Mouse (Mus musculus) T-cell, adult 2 months (primary cell): Measurements from ENCODE around the gene Pitpnb.

Source experiments
- DNase-seq: peaks from one replicate; pipeline ENCODE4 v3.0.0; 2022; ENCODE audit warnings: low spot score

The Pitpnb gene

DNA sequence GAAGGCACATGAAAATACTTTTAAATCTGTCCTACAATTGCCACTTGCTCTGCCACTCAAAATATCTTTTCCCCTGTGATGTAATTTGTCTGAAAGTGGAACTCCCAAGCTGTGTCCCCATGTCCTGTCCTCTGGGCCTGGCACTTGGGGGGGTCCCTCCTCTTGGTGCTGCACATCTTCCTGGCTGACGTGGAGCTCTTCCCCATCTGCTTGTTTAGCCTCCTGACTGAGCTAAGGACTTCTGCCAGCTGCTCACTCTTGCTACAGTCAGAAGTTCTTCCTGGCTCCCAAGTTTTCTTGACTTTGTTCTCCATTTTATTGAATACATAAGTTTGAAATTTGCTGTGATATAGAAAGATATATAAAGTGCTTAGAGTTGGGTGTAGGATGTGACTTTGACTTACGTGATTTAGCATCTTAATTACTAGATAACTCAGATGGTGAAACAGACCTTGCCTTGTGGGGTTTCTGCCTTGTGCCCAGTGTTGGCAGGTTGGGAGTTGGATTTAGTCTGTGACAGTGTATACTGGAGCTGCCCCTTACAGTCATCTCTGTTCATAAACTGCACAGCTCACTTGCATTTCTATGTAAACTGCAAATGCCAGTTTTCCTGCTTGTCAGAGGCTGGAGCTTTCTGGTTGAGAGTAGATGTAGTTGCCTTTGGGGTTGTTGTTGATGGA lies 14.3 kb downstream of the Pitpnb start:
- no peak for DNase-seq

DNA sequence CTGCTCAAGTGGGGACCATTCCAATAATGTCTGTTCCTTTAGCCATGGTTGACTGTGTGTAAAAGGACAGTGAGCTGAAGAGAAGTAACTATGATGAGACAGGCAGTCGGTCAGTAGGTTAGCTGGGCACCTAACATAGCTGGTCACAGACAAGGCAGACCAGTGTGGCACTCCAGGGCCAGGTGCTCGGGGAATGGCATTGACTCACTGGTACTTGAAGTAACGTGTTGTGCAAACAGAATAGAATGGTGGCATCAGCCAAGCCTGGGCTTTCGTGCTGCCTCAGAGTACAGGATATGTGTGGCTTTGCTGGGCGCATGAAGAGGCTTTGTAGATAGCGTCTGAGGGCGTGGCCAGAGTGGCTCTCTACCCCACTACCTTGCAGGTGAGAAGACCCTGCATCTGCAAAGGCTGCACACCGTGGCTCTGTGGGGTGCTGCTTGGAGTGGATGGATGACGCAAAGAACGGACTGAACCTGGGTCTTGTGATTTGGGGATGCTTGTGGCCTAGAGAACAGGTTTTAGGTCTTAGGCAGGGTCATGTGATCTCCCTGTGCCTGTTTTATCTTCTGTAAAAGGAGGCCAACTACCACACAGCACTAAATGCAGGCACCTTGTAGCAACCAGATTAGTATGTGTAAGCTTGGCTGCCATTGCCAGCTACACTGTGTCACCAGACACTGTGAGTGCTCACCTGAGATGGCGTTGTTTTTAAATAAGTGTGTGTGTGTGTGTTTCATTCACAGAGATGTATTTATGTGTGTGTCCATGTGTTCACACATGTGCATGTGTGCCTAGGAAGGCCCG lies 26.5 kb downstream of the Pitpnb start:
- peak; percentile 32 for DNase-seq

DNA sequence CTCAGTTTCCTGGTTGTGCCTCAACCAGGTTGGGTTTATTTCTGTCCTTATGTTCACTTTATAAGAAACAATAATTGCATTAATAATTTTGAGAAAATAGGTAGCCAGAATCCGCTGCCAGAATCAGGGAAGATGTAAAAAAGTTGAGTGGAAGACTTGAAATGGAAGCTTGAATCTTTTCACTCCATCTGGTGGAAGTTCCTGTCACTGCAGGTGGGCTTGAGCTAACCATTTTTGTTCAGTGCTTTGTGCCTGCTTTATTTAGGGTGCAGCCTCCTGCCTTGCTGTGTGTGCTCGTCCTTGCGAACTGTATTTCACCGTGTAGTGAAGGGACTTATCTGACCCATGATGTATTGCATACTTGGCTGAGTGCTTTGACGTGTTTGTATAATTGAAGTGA lies 30.0 kb downstream of the Pitpnb start:
- no peak for DNase-seq

DNA sequence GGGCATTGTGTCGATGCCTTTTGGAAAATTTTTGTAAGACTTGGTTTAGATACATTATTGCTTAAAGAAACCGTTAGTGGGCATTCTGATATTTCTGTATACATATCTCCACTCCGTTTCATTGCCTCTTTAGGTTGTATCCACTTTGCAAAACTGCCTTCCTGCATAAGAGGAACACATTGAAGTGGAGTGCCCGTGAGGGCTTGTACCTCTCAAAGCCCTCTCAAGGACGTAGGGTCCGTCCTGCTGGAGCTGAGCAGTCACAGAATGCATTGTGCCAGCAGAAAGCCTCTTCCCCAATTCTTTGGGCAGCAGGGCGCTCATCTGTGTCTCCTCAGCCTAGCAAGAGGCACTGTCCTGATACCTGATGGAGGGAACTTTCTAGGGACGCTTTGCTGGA lies 30.5 kb downstream of the Pitpnb start:
- no peak for DNase-seq

DNA sequence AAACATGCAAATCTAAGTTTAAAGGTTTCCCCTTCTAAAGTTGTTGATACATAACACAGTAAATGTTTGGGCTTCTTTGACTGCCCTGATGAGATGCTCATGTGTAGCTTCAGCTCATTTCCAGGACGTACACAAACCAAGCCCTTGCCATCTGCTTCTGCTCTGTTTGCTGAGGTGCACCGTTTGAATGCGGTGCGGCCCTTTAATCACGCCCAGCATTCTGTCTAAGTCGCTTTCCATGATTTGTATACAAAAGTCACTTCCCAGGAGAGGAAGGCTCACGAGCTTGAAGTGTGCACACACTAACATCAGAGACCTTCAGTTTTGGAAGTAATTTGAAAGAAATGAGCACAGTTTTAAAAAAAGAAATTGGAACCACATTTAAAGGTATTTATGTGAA lies 31.3 kb downstream of the Pitpnb start:
- DNase-seq = no peak

DNA sequence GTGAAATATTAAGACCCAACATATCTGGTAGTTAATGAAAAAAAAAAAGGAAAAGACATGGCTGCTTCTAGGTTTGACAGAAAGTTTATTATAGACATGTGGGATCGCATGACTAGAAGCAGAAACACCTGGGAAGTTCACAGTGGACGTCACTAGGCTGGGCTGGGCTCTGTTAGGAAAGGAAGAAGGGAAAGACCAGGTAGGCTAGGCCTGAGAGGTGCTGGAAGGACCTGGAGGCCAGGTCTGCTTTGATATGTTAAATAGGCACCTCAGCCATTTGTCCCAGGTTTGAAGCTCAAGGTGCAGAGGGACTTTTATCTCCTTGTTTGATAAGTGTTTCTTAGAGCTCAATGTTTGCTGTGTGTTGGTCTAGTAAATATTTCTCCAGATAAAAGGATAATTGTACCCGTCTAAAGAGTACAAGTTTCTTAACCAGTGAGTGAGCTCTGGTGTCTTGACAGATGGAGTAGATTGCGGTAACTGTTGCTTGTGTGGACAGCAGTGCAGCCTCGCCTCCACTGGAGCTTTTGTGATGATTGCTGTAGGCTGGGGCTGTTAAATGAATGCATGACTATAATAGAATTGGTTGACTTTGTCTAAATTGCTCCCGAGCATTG lies 33.0 kb downstream of the Pitpnb start:
- DNase-seq = no peak

DNA sequence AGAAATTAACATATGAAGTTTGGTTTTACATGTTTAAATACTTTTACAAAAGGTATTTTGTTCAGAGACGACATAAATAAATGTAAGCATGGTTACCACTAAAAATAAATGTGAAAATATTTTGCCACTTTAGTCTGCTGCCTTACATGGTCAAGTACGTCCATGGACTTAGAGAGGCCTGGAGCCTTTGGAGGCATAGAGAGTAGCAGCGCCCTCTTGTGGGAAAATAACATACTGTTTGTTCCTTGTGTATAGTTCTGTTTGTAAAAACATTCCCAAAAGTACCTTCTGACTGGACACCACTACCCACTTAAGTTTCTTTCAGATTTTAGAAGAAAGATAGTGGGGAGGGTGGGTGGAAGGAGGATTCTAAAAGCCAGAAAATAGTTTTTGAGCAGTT lies 34.0 kb downstream of the Pitpnb start:
- DNase-seq = peak; percentile 3

DNA sequence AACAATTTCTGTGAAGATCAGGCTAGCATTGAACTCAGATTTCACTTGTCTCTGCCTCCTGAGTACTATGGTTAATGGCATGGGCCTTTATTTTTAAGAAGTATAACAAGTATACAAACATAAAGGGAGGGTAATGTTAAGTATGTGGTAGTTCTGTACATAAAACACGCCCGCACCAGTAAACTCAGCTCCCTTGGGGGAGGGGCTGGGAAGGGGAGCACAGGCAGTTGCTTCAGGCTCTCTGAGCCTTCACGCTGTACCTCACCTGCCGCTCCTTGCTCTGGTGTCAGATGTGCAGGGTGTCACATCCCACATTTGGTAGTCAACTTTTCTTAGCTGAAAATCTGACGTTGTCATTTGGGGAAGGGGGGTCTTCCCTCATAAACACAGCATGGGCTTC lies 35.6 kb downstream of the Pitpnb start:
- DNase-seq = no peak

DNA sequence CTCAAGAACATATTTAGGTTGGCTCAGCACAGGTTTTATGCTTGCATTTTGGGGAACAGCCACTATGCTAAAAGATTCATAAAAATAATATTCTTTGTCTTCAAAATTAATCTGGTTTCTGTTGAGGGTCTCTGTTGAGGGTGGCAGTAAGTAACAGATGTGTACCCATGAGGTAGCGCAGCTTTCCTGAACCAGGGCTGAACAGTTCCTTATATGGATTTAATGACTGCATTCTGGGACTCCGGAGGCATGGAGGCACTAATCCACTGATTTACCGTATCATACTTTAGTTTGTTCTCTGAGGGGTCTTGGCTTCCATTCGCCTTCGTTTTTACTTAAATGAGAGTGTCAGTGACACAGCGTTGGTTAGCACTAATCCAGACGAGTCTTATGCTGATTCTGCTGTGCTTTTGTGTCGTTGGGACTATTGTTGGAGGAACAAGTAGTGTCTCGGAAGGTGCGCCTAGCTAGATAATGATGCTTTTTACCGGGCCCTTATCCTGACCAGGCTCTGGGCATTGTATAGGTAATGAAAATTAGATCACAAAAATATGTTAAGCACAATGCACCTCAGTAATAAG lies 37.5 kb downstream of the Pitpnb start:
- DNase-seq = no peak

DNA sequence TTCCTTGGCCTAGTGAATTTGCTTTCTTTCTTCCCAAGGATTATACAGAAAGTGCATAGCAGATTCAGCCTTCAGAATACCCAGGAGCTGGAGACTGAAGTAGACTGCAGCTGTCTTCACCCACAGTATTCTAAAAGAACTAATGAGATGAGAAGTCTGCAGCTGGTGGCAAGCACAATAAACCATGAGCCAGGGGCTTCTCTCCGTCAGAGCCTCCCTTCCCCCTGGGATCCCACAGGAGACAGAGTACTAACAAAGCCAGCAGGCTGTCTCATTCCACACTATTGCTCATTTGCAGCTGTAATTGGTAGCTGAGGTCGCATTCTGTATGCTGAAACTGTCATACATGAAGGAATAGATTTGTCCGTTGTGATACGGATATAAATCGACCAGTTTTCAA lies 38.0 kb downstream of the Pitpnb start:
- no peak for DNase-seq

DNA sequence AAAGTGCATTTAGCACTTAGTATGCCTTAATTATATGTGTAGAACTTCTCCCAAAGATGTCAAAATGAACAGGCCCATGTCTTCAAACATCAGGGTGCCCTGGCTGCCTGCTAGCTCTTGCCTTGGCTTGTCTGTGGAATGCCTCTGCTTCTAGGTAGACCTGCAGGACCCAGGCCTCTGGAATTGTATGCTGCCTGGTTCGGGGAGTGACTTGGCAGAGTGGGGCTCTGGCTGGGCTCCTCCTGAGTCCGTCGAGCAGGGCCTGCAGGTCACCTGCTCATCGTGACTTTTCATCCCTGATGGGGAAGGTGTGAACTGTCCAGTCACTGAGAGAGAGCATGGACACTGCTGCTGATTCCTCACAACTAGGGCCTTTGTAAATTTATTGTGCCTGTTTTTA lies 45.1 kb downstream of the Pitpnb start:
- DNase-seq = no peak

DNA sequence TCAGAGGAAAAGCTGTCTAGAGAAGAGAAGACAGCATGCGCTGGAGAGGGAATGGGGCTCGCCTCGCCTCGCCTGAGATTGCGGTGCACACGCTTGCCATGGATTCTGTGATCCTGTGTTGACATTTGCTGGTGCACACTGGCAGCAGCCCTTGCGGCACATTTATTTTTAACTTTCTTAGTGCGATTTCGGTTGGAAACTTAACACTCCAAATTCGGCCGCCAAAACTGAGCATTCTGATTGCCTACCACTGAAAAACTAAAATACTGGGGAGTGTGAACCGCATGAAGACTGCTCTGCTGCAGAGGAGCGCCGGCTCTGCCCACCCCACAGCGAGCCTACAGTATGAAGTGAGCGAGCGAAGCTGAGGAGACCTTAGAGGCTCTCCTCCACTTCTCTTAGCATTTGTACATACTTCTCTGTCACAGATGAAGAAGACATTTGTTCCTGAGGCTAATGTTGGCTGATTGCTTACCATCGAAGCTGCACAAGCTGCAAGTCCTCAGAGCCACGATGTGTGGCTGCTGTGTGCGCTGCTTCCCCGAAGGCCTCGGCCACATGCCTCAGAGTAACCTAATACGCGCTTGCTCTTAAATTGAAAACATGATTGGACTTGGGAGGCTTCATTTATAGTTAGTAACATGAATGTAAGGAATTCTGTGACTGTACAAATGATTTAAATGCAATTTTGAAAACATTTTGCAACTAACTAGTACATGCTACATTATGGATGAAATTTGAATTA lies 45.9 kb downstream of the Pitpnb start:
- no peak for DNase-seq

DNA sequence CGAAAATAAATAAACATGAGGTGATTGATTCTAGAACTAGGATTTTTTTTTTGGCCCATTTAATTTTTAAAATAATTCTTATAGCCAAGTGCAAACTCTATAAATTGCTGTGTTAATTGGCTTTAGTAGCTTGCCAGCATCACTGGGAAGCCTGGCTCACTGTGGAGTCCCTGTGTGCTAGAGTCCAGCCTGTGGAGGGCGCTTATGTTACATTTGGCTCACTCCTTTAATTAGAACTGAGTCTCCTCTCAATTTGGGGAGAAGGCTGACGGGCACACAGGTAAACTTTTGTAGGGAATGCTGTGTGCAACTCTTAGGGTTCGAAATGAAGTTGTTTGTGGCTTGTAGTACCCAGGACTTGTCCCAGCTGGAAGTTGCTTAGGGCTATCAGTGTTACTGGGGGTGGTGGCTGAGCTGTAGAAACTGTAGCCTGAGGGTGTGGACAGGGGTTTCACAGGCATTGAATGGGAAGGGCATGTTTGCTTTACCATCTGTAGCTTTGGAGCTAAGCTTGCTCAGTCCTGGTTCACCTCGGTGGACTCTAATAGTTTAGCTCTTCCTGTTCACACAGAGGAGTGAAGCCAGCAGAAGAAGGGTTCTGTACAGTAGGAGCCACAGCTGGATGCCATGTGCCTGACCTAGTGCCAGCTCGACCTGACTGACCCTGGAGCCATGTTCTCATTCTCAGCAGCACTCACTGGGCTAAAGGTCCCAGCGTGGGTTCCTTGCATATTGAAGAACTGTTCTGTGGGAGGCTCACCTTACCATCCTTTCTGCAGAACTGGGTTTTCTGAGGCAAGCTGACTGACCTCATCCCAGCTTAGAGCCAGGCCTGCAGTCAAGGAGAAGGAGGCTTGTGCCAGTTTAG lies 47.8 kb downstream of the Pitpnb start:
- DNase-seq = no peak

DNA sequence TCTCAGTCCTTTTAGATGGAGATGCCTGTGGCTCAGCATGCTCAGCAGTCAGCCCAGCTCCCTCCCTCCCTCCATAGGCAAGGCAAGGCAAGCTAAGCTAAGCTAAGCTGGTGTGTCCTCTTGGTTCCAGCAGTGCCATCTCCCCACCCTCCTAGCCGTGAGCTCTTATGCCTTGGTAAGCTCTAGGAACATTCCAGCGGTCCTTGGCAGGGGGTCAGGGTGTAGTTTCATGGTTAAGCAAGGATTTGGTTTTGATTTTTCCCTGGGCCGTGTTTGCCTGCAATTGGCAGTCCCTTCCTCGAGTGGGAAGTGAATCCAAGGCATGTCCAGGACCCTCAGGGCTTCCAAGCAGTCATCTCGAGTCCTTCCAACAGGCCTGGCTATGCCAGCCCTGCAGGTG lies 52.8 kb downstream of the Pitpnb start:
- DNase-seq = no peak

DNA sequence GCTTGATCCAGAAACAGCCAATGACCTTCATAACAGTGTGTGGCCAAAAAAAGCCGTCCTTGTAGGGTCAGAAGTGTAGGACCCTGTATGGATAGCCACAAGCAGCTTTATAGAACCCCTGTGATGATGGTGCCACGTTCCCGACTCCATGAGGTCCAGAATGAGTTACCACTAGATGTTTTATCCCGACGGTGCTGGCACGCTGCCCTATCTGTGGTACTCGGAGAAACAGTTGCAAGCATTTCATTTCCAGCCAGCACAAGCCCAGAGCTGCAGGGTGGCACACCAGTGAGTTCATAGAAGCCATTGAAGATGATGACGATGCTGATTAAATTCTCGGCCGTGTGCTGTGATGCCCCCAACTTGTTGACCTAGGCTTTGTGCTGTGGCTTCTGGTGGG lies 60.3 kb downstream of the Pitpnb start:
- DNase-seq = no peak

DNA sequence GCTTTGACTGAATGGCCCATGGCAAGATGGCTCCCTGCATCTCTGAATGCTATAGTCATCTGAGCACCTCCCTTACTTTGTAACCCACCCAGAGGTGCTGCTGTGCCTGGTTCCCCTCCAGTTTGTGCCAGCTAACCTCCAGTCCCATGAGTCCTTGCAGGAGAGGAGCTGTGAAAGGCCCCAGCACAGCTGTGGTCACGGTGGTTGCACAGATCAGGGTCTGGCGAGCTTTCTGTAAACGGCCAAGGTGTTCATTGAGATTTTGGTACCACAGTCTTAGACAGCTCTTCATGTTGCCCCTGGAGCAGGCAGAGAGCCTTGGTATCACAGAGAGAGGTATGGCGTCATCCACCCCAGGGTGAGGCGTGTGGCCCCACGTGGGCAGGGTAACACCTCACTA lies 60.9 kb downstream of the Pitpnb start:
- DNase-seq = no peak

DNA sequence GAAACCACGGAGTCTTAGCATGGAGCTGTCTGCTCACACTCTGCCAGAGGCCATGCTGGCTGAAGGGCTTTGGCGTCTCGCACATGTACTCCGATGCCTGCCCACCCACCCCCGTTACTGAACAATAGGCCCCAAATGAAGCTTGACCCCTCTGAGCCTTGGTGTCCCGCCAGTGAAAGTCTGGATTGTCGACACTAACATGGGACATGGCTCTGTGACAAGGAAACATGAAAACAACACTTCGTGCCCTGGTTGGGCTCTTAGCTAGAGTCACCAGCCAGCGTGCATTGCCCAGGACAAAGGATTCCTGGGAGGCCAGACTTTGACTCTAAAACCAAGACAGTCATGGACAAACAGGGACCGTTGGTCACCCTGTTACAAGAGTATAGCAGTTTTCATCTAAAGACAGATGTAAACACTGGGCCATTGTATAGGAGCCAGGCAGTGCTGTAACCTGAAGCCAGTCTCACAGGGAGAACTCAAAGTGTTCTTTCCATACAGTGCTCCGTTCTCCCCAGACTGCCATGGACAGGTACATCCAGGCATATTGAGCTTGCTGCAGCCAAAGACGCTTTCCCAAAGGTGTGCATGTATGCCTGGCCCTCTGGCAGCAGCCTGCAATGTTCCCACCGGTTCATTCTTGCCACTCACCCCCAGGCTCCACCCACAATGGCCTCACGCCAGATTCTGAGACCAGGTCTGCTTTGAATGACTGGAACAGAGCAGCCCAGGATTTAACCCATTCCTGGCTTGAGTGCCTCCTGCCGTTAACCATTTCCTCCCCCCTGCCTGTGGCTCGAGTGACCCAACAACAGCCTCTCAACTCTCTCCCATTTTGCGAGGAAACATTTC lies 63.0 kb downstream of the Pitpnb start:
- DNase-seq = no peak

DNA sequence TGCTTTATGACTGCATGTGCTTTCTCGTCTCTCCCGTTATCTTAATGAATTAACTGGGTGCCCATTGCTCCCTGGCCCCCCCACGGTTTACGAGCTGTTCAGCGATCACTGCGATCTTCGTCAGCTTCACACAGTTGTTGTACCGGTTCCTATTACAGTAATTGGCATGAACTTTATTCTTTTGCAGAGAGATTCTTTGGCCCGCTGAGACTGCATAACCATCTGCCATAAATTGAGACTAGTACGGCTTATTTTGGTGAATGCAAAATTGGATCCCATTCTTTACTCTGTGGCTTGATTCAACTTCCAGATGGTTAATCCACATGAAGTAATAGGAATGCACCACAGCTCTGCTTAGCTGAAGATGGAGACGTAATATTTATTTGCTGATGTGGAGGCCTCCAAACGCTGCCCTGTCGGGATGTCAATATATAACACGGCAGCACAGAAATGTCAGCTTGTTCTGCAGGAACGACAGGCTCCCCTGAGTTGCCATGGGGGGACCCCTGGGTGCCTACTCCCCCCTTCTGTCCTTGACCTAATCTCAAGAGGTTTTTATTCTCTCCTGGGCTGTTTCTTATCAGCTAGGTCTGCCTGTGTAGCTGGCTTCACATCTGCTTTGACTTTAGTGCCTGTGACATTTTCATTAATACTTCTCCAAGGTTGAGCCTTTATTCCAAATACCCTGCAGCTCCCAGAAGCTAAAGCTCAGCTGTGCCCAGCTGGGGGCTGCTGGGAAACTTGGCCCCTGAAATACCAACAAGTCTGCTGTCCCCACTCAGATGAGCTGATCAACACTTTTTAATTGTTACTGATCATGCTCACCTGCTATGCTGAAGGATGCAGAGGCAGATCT lies 63.9 kb downstream of the Pitpnb start:
- no peak for DNase-seq

DNA sequence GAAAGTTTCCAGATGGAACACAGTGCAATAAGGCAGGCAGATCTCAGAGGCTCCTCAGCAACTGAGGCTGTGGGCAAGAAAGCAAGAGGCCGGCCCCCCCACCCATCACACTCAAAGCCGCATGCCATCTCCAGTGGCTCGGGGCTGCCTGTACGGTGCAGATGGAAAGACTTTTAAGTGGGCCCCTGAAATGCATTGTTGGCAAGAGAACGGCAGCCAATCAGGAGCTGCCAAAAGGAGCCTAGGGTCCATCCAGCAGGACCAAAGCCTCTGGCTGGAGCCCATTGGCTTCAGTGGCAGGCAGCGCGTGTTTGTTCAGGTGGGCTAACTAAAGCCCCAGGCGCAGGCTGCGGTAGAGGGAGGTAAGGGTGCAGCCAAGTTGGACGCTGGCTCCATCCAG lies 65.2 kb downstream of the Pitpnb start:
- DNase-seq = no peak
